Mouse (Mus musculus): ENCODE measurements around the gene Pram1.
A peak's percentile ranks its signal among the peaks of the same experiment; 100 is the strongest.

The Pram1 gene

DNA sequence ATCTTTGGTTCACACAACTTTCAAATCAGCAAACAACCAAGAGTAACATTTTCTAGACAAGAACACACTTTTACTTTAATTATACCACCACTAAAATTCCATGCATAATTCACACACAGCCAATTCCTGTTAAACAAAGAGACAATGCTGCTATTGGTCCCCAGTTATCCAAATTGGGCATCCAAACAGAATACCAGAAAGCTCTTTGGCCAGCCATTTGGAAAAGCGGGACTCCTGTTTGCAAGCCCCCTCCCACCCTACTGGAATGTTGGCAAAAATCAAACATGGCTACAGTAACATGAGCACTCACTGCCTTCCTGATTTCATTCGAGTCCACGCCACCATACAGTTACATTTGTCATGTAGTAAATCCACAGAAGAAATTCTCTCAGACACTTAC lies 31.8 kb downstream of the Pram1 start:
- DNase-seq (ENCODE audit: low spot score in 2 of 2) = no peak

DNA sequence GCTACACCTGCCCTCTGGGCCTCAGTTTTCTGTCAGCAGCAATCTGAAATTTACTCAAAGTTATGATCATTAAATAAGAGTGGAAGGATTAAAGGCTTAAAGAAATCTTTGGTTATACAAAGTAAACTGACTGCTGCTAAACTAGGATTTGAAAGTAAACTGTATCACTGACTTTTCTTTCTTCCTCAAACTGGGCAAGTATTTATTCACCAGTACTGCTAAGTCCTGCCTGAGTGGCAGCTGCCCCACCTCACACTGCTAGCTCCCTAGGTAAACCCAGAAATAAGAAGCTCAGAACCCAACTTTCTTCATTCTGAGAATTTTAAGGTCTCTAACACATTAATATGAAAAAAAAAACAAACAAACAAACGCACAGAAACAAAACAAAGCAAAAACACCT lies 36.0 kb downstream of the Pram1 start:
- DNase-seq (ENCODE audit: low spot score in 2 of 2) = no peak

- DNase-seq (ENCODE audit: low spot score in 2 of 2) = peak in 1 of 2 experiments; percentile 22
Measured at GRCm38 (mm10) chr17:33675452-33675851, 37.6 kb downstream of the Pram1 start.

GRCm38 (mm10) chr17:33676086-33676485 lies 38.2 kb downstream of the Pram1 start:
- no peak for DNase-seq (ENCODE audit: low spot score in 2 of 2)

DNA sequence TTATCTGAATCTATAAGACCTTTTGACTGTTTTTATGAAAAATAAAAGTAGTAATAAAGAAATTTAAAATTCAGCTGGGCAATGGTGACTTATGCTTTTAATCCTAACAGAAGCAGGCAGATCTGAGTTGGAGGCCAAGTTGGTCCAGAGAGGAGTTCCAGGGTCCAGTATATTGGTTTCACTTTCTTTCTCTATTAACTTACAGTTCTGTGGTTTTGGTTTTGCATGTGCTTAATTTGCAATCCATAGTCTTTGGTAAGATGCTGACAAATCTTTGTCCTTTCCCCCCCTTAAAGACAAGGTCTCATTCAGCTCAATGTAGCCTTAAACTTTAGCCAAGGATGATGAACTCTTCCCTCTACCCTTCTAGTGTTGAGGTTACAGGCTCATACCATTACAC lies 40.9 kb downstream of the Pram1 start:
- no peak for DNase-seq (ENCODE audit: low spot score in 2 of 2)

DNA sequence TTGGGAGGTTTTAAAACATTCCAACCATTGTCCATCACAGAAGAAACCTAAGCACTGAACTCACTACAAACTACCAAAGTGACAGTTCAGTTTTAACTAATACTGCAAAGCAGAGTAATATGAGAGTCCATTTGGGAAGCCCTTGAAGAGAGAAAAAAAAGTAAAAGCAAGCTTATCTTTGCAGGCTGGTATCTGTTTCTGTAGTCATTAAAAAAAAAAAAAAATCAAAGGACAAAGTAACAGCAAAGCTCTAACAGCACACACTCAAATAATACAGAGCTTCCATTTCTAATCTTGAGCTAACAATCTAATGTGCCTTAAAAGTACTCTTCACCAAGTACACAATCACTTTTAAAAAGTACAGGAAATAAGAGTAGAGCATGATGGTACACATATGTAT lies 43.9 kb downstream of the Pram1 start:
- DNase-seq (ENCODE audit: low spot score in 2 of 2) = no peak

DNA sequence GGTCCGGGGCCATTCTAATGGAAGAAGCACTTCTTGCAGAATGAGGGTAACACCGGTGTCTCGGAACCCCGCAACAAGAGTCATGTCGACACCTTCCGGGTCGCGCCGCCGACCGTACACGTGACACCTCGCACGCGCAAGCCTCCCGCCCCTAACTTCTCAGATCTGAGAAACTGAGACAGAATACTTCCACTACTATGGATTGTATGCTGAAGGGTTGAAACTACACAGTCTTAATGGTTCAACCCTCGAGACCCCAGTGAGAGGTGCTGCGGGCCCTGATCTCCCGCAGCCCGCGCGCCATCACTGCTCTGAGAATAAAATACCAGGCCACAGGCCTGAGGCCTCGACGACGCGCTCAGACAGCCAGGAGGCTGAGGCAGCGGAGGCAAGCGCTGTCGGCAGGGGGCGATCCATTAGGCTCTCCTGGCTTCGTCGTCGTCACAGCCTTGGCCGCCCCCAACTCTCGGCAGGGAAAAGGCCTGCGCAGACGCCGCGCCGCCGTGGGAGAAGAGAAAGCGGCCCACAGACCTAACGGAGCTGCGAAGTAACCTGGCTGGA lies 46.9 kb downstream of the Pram1 start:
- DNase-seq (ENCODE audit: low spot score in 2 of 2) = peak; percentile 79 to 81

- DNase-seq (ENCODE audit: low spot score in 2 of 2) = peak; percentile 96 to 97
Measured at GRCm38 (mm10) chr17:33685249-33685653, 47.4 kb downstream of the Pram1 start.

DNA sequence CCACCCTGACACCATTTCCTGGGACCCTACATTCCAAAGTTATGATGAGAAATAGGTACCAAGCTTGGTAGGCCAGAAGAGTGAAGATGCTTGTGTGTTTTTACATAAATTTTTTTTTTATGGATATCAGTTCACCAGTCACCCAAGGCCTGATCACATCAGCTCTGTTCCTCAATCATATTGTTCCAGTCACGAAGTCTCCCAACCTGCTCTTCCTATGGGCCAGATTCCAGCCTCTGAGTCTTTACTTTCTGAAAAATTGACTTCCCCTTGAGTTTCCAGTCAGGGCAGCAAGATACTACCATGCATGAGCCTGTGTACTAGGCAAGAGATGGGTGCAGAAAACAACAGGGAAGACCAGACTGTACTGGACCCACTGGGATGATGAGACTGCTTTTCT lies 48.9 kb downstream of the Pram1 start, which contains the start of gene Hnrnpm:
Gene Hnrnpm, minus strand, starts transcription at position 101 of the 400 bp plus-strand sequence.
- DNase-seq (ENCODE audit: low spot score in 2 of 2) = no peak
